Mouse (Mus musculus) myocyte (in vitro differentiated cells): Measurements from ENCODE around the gene Gm9376. TPM values are rescaled to one million over a fixed set of nuclear protein-coding genes. Genes with fewer than 3 reads are reported as not detected.

ENCODE experiments used
- H3K27me3 ChIP-seq: one replicate; pipeline ENCODE4 v1.6.1; 2011; ENCODE audit not compliant: control insufficient read depth, insufficient read depth, insufficient read length
- H3K36me3 ChIP-seq: one replicate; pipeline ENCODE4 v1.6.1; 2011; ENCODE audit not compliant: control insufficient read depth, insufficient read depth
- H3K4me2 ChIP-seq: one replicate; pipeline ENCODE4 v1.6.1; 2011; ENCODE audit warnings: low read depth, control low read depth
- H3K4me3 ChIP-seq: one replicate; pipeline ENCODE4 v1.5.1; 2011; ENCODE audit warnings: mild to moderate bottlenecking, control low read depth, moderate library complexity
- H3K79me2 ChIP-seq: one replicate; pipeline ENCODE4 v1.6.1; 2011; ENCODE audit not compliant: control insufficient read depth, insufficient read depth
- H3ac ChIP-seq: one replicate; pipeline ENCODE4 v1.6.1; 2011; ENCODE audit not compliant: control insufficient read depth, insufficient read length
- CEBPB ChIP-seq: IDR thresholded peaks from 2 replicates; pipeline ENCODE4 v1.6.1; 2011; ENCODE audit warnings: mild to moderate bottlenecking, moderate library complexity; ENCODE audit not compliant: poor library complexity, insufficient read depth, severe bottlenecking
- E2F4 ChIP-seq: IDR thresholded peaks from one replicate; pipeline ENCODE4 v1.6.1; 2011; ENCODE audit warnings: mild to moderate bottlenecking, control low read depth, moderate library complexity; ENCODE audit not compliant: insufficient read depth
- MAX ChIP-seq: IDR thresholded peaks from one replicate; pipeline ENCODE4 v1.6.1; 2011; ENCODE audit warnings: low read depth, mild to moderate bottlenecking, control low read depth
- MYOD1 ChIP-seq, 3 experiments: IDR thresholded peaks; one replicate each; pipeline ENCODE4 v1.6.1; 2011; ENCODE audit warnings: control low read depth in 2 of 3, low read depth in 2 of 3, mild to moderate bottlenecking in 2 of 3, moderate library complexity in 1 of 3; ENCODE audit not compliant: insufficient read length in 2 of 3, control insufficient read depth in 1 of 3
- MYOG ChIP-seq, 3 experiments: IDR thresholded peaks; one replicate each; pipeline ENCODE4 v1.6.1; 2011; ENCODE audit warnings: control low read depth in 2 of 3, low read depth in 2 of 3, mild to moderate bottlenecking in 2 of 3; ENCODE audit not compliant: insufficient read length in 2 of 3, control insufficient read depth in 1 of 3, insufficient read depth in 1 of 3
- POLR2A ChIP-seq: IDR thresholded peaks from one replicate; pipeline ENCODE4 v1.6.1; 2011; ENCODE audit warnings: low read depth, mild to moderate bottlenecking, control low read depth, moderate library complexity; ENCODE audit not compliant: insufficient read length
- POLR2AphosphoS2 ChIP-seq: IDR thresholded peaks from one replicate; pipeline ENCODE4 v1.6.1; 2011; ENCODE audit warnings: low read depth, control low read depth; ENCODE audit not compliant: insufficient read length
- REST ChIP-seq: IDR thresholded peaks from one replicate; pipeline ENCODE4 v1.6.1; 2011; ENCODE audit warnings: mild to moderate bottlenecking, control low read depth, moderate library complexity; ENCODE audit not compliant: insufficient read depth, insufficient read length
- SRF ChIP-seq: IDR thresholded peaks from one replicate; pipeline ENCODE4 v1.6.1; 2011; ENCODE audit warnings: low read depth; ENCODE audit not compliant: control insufficient read depth, insufficient read length
- TCF12 ChIP-seq: IDR thresholded peaks from one replicate; pipeline ENCODE4 v1.6.1; 2011; ENCODE audit warnings: mild to moderate bottlenecking, control low read depth; ENCODE audit not compliant: poor library complexity, insufficient read depth, severe bottlenecking
- TCF3 ChIP-seq: IDR thresholded peaks from one replicate; pipeline ENCODE4 v1.6.1; 2011; ENCODE audit warnings: low read depth, control low read depth; ENCODE audit not compliant: insufficient read length
- USF1 ChIP-seq: IDR thresholded peaks from one replicate; pipeline ENCODE4 v1.6.1; 2011; ENCODE audit warnings: low read depth, mild to moderate bottlenecking, control low read depth, moderate library complexity
- polyA plus RNA-seq: library from polyadenylated mRNA; unstranded; fragments of >200 nt; fragmentation: generic; extraction: Trizol; gene quantifications from one replicate; pipeline ENCODE4 v1.2.1, GENCODE M21; 2012; ENCODE audit warnings: missing spikeins

Gene Gm9376
- polyA plus RNA-seq, result not detected

DNA sequence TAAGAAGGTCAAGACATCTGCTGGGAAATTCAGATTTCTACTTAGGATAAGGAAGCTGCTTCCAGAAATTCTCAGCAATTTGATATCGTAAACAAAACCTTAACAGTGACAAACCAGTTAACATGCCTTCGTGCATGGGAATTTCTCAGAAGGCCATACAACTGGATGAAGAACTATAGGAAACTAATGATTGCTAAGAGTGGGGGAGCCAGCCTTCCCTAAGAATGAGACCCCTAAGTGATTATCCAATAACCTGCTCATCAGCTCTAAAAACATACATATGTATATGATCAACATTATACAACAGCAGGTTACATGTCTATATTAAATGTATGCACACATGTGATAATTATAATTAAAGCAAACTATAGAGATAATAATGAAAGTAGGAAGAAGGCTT is at the start of gene Gm9376:
Gene Gm9376, plus strand, starts transcription at position 301 of the 400 bp plus-strand sequence.
- no peak within 1 kb of the TSS for H3ac ChIP-seq
- no peak for TF ChIP-seq MYOD1 (IDR thresholded peaks at IDR 0.05; ENCODE audit: control insufficient read depth in 1 of 3, insufficient read length in 2 of 3, low read depth in 2 of 3)
- no peak for TF ChIP-seq POLR2A
- TF ChIP-seq E2F4, result no peak
- TF ChIP-seq TCF12, result no peak
- TF ChIP-seq MAX, result no peak
- no peak for TF ChIP-seq CEBPB
- no peak for TF ChIP-seq TCF3
- no peak for TF ChIP-seq POLR2AphosphoS2
- no peak for TF ChIP-seq USF1
- TF ChIP-seq REST, result no peak
- no peak for TF ChIP-seq SRF
- TF ChIP-seq MYOG (IDR thresholded peaks at IDR 0.05; ENCODE audit: control insufficient read depth in 1 of 3, insufficient read depth in 1 of 3, insufficient read length in 2 of 3, low read depth in 2 of 3), result no peak
- no peak within 1 kb of the TSS for H3K4me2 ChIP-seq
- H3K36me3 ChIP-seq, result no peaks in the 10 kb centered on the region
- no peak within 1 kb of the TSS for H3K4me3 ChIP-seq
- H3K79me2 ChIP-seq, result no peaks in the 10 kb centered on the region
- no peaks in the 10 kb centered on the region for H3K27me3 ChIP-seq

DNA sequence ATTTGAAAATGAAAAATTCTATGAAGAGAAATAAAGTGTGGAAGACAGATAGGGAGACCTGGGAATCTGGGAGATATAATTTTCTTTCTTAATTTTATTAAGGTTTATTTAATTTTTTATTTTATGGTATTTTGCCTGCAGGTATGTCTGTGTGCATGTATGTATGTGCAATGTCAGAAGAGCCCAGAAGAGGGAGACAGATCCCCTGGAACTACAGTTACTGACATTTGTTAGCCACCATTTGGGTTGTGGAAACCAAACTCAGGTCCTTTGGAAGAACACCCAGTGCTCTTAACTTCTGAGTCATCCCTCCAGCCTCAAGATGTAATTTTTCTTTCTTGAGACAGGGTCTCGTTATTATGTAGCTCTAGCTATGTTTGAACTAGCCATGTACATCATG is 45.9 kb upstream of the Gm9376 start:
- Histone ChIP-seq H3K79me2 (no peaks in the 10 kb centered on the region), H3ac (no peak overlapping the region), H3K4me3 (no peak overlapping the region), H3K27me3 (peaks cover 14% of the 10 kb centered on the region), H3K36me3 (no peaks in the 10 kb centered on the region), H3K4me2 (no peak overlapping the region)
- TF ChIP-seq MAX, result no peak
- no peak for TF ChIP-seq POLR2A
- TF ChIP-seq E2F4, result no peak
- TF ChIP-seq TCF12, result no peak
- TF ChIP-seq MYOG (IDR thresholded peaks at IDR 0.05; ENCODE audit: control insufficient read depth in 1 of 3, insufficient read depth in 1 of 3, insufficient read length in 2 of 3, low read depth in 2 of 3), result no peak
- TF ChIP-seq REST, result no peak
- TF ChIP-seq MYOD1 (IDR thresholded peaks at IDR 0.05; ENCODE audit: control insufficient read depth in 1 of 3, insufficient read length in 2 of 3, low read depth in 2 of 3), result no peak
- no peak for TF ChIP-seq SRF
- TF ChIP-seq TCF3, result no peak
- TF ChIP-seq POLR2AphosphoS2, result no peak
- TF ChIP-seq USF1, result no peak

DNA sequence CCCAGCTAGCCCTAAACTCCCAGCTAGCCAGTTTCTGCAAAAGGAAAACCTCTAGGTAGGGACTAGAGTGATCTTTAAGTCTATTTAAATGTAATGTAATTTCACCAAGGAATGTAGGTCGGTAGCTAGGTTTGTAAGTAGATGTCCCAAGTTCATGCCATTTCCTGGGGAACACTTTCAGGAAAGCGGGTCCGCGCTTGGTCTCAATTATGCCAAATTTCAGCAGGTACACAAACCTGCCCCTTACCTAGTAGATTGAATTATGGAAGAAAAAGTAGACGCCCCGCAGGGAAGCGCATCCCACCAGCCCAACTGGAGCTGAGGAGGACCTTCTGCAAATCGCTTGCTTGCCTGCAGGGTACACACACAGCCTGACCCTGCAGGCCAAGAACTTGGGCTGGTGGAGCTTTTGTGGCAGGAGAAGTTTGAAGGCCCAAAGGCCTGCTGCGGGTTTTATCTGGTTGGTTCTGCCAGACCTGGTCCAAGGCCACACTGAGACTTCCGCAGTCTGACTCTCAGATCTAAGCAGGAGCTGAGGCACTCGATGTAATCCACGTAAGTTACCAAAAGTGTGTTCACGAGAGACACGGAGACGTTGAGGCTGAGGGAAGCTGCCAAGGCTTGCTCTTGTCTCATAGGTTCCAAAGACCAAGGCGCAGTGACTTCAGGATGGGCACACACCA is 41.6 kb upstream of the Gm9376 start:
- Histone ChIP-seq H3K27me3 (peaks cover 42% of the 10 kb centered on the region), H3K36me3 (no peaks in the 10 kb centered on the region), H3K79me2 (no peaks in the 10 kb centered on the region), H3ac (no peak overlapping the region), H3K4me3 (no peak overlapping the region), H3K4me2 (no peak overlapping the region)
- TF ChIP-seq USF1 (no peak), POLR2AphosphoS2 (no peak), MAX (no peak), MYOG (IDR thresholded peaks at IDR 0.05; ENCODE audit: control insufficient read depth in 1 of 3, insufficient read depth in 1 of 3, insufficient read length in 2 of 3, low read depth in 2 of 3) (no peak)

DNA sequence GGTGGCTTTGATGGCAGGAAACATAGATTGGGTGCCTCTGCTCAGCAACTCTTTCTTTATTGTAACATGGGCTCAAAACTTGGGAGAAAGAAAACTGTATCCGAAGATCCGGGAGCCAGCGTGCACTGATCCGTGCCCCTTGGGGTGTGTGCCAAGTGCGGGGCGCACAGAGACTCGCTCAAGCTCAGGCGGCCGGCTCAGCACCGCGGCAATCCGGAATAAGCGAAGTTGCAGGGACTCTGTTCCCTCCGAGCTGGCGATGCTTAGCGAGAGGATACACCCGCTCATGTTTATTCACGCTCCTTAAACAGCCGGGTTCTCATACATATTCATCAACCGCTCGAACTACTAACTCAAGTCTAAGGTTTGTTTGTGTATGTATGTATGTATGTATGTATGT is 40.8 kb upstream of the Gm9376 start:
- no peak overlapping the region for H3ac ChIP-seq
- no peaks in the 10 kb centered on the region for H3K36me3 ChIP-seq
- no peaks in the 10 kb centered on the region for H3K79me2 ChIP-seq
- H3K27me3 ChIP-seq, result peaks cover 44% of the 10 kb centered on the region
- no peak overlapping the region for H3K4me2 ChIP-seq
- H3K4me3 ChIP-seq, result no peak overlapping the region
- TF ChIP-seq MYOG (IDR thresholded peaks at IDR 0.05; ENCODE audit: control insufficient read depth in 1 of 3, insufficient read depth in 1 of 3, insufficient read length in 2 of 3, low read depth in 2 of 3), result no peak
- TF ChIP-seq POLR2A, result no peak

DNA sequence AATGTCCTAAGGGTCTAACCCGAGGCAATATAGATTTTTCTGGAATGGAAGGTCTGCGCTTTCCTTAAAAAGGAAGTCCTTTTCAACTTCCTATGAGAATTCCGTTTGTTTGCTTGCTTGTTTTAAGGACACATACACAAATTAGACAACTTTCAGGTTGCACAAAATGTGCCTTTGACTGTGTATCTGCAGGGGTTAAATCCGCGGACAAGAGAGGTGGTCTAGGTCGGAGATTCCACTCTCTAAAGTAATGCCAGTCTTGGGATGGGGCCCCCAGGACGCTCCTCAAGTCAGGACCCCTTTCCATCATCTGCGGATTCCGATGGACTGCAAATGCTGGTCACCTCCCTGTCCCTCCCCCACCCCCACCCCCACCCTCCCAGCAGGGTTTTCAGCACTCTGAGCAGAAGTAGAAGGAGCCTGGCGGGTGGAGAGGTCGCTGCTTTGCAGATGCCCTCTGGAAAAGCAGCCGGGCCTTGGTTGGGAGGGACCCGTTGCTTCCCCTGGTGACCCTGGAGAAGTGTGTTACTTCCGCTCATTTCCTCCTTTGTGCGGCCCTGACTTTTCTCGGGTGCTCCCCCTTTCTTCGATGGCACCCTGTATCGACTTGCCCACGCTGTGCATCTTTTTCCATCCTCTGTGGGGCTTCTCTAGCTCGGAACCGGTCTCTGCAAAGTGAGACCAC is 40.1 kb upstream of the Gm9376 start:
- Histone ChIP-seq H3K27me3 (peaks cover 51% of the 10 kb centered on the region), H3K36me3 (no peaks in the 10 kb centered on the region), H3K4me3 (no peak overlapping the region), H3K4me2 (no peak overlapping the region), H3K79me2 (no peaks in the 10 kb centered on the region), H3ac (no peak overlapping the region)
- TF ChIP-seq SRF (no peak), TCF12 (no peak), POLR2AphosphoS2 (no peak), E2F4 (no peak), POLR2A (no peak), MYOG (IDR thresholded peaks at IDR 0.05; ENCODE audit: control insufficient read depth in 1 of 3, insufficient read depth in 1 of 3, insufficient read length in 2 of 3, low read depth in 2 of 3) (no peak), TCF3 (no peak), MYOD1 (IDR thresholded peaks at IDR 0.05; ENCODE audit: control insufficient read depth in 1 of 3, insufficient read length in 2 of 3, low read depth in 2 of 3) (no peak), CEBPB (no peak), MAX (no peak), USF1 (no peak), REST (no peak)
